Mouse (Mus musculus): ENCODE results near the gene Gm498. TPM values are rescaled to one million over a fixed set of nuclear protein-coding genes. Genes with fewer than 3 reads are reported as not detected.
A peak's percentile ranks its signal among the peaks of the same experiment; 100 is the strongest.

Gm498 gene
- not detected for total RNA-seq (2021)
- long read RNA-seq, experiment 1: 0 reads
- long read RNA-seq, experiment 2: 0 reads

DNA sequence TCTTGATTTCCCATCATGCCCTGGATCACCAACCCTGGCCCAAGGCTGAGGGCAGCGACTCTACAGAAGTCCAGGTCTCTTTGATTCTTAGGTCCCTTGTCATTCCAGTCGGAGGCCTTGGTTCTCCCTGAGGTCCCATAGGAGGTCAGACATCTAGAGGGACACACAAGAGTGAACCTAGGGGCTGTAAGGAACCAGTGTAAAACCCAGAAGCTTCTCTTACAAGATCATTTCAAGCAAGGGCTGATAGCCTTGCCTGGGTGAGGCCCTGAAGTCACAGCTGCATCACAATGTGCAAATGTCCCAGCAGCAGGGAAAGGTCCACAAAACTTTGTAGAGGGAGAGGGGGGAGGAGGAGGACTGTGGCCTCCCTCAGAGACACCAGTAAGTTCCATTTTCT, at the start of gene Gm498:
TSS of gene Gm498 (plus strand) at position 301 of the 400 bp plus-strand sequence.
- no peak for DNase-seq

DNA sequence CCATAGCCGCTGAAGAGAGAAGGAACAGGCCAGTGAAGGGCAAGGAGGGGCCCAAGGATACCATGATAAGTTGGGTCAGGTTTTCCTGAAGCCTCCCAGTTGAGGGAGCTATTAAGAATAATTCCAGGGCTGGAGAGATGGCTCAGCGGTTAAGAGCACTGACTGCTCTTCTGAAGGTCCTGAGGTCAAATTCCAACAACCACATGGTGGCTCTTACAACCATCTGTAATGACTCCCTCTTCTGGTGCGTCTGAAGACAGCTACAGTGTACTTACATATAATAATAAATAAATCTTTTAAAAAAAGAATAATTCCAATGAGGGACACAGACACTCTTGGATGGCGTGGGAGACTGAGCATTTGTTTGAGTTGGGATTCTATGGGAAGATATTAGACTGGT, 47.4 kb upstream of the Gm498 start:
- DNase-seq: no peak

- DNase-seq: no peak
These were observed 45.4 kb upstream of the Gm498 start for GRCm38 (mm10) chr7:143821241-143821640.

DNA sequence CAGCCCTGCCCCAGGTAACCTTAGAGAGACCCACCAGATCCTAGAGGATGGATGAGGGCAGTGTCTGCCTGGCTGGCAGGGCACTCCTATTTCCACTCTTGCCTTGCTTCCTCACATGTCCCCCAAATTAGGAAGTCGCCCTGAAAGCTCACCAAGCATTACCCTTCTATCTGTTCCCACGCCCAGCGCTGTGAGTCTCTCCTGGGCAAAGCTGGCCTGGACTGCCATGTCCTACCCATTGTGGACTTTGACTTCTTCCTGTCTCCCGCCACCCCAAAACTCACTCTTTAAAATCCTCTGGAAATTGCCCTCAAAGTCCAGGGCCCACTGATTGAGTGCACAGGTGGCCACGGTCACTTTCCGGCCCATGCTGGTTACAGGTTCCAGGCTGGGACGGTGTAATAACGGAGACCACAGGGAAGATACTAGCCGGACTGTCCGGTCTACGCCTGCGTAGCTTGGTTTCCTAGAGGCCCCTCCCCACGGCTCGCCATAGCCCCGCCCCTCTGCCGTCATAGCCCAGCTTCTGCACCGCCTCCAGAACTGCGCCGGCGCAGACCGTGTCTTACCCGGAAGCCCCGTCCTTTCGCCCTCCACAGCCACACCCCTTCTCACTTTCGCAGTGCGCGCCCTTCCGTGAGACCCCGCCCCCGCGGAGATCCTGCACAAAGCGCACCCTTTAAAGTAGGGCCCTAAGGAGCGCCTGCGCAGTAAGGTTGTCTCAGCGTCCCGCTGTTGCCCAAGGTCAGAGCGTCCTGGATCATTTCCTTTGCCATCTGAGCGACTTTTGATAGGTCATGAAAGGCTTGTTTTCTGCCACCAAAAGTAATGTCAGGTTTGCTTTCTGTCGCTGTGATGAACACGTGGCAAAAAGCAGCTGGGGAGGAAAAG, 44.0 kb upstream of the Gm498 start, which contains the start of the genes Nadsyn1 and Dhcr7:
TSS of gene Nadsyn1 (minus strand) at position 475 of the 891 bp plus-strand sequence.
TSS of gene Dhcr7 (plus strand) at position 771 of the 891 bp plus-strand sequence.
- peak; percentile 99 for DNase-seq

GRCm38 (mm10) chr7:143823266-143823605, 43.4 kb upstream of the Gm498 start:
- no peak for DNase-seq

DNA sequence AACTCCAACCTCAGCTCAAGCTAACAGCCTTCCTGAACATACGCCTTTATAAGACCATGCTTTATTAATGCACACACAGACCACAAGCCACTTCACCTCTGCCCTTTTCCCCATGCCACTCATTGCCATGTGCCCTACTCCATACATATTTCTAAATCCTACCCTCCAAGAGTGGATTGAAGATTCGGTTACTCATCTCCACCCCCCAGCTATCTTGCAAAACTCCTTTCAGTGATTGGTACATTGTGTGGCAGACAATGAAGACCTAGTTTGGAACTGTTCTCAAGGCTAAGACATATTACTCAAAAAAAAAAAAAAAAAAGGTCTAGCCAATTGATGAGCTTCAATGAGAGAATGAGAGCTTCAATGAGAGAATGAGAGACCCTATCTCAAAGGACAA, 39.7 kb upstream of the Gm498 start:
- DNase-seq: no peak

GRCm38 (mm10) chr7:143829504-143830331, 36.9 kb upstream of the Gm498 start:
- DNase-seq: peak; percentile 96

GRCm38 (mm10) chr7:143830399-143830798, 36.2 kb upstream of the Gm498 start:
- DNase-seq: no peak

DNA sequence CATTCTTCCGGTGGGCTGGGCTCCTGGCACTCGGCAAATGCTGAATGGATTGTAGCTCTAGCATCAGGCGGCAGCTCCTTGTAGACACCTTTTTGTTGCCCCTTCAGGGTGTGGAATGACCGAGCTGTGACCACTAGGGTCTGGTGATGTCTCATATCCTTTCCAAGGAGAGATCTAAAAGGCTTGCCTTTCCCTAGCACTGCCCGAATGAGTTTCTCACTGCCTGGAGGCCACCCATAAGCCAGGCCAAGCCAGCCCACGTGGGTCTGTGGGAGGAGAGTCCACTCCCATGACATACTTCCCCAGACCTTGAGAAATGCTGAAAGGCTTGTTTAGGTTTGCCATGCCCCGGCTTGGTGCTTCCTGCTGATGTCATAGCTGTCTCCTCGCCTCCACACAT, 34.4 kb upstream of the Gm498 start:
- no peak for DNase-seq

- no peak for DNase-seq
These were observed 34.0 kb upstream of the Gm498 start for GRCm38 (mm10) chr7:143832611-143833010.

GRCm38 (mm10) chr7:143833581-143834190, 33.0 kb upstream of the Gm498 start:
- DNase-seq: no peak

DNA sequence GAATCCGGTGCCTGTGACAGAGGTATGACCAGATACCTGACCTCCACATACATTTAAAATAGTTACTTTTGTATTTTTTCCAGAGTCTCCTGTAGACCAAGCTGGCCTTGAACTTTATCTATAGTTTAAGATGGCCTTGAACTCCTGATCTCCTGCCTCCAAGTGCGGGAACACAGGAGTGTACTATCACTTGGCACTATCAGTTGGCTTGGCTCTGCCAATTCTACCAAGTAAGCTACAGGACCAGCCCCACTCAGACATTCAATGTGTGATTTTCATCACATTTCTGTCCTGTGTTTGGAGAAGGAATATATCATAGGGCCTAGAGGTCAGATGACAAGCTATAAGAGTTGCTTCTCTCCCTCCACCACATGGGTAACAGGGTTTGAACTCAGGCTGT, 32.3 kb upstream of the Gm498 start:
- DNase-seq: no peak

GRCm38 (mm10) chr7:143834972-143835371, 31.7 kb upstream of the Gm498 start:
- no peak for DNase-seq

GRCm38 (mm10) chr7:143837705-143838358, 28.8 kb upstream of the Gm498 start:
- DNase-seq: no peak

DNA sequence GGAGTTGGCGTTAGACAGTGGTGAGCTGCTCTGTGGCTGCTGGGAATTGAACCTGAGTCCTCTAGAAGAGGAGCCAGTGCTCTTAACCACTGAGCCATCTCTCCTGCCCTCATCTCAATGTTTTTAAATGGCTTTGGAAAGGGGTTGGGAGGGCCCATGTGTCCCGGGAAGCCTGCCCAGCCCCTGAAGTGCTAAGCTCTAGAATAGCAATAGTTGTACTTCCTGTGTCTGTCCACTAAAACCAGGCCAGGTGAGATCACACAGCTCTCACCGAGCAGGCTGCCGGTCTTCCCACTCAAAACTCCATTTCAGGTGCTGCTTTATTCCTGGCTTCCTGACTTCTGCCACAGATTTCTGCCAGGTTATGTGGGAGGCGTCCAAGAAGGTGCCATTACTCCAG, 26.5 kb upstream of the Gm498 start:
- DNase-seq: no peak

GRCm38 (mm10) chr7:143841301-143841700, 25.3 kb upstream of the Gm498 start:
- DNase-seq: no peak

DNA sequence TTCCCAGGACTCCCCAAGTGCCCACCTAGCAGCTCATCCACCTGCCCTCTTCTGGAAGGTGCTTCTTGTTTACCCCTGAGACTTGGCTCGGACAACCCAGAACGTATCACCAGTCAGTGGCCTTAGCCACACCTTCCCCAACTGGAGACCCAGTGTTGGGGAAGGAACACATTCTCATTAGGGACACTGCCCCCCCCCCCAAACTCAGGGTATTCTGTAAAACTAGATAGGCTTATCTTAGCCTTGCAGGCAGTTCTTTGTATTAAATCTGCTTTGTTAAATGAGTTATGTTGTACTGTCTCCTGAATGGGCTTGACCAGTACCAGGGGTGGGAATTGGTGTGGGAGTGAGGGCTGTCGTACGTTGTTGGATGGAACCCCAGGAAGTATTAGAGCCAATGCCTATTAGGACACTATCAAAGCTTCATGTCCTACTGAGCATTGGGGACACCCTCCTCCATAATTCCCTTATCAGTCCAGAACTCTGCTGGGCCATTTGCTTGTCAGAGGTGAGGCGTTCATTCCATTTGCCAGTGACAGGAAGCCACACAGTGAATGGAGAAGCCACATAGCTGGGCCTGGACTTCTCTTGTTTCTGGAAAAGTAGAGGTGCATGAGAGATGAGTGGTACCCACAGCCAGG, 18.4 kb upstream of the Gm498 start:
- DNase-seq: no peak

- DNase-seq: no peak
These were observed 17.7 kb upstream of the Gm498 start for GRCm38 (mm10) chr7:143848768-143849482.

- no peak for DNase-seq
These were observed 2.2 kb downstream of the Gm498 start for GRCm38 (mm10) chr7:143868874-143869273.

DNA sequence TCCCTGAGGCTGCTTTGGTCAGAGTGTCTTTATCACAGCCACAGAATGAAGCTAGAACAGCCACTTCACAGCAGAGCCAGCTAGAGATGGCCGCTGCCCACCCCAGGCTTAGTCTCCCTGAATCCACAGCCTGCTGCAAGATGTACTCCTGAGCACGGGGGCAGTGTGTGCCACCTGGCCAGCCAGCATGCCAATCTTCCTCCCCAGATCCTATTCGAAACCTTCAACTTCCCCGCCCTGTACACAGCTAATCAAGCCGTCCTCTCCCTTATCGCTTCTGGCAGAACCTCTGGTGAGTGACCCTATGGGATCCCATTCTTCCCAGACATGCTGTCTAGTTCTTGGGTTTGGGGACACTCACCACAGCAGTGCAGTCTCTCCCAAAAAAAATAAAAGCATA, 17.1 kb downstream of the Gm498 start:
- DNase-seq: no peak

GRCm38 (mm10) chr7:143891146-143891545, 24.5 kb downstream of the Gm498 start:
- DNase-seq: no peak
